Mouse (Mus musculus): ENCODE results near the gene Fgd3. TPM values are rescaled to one million over a fixed set of nuclear protein-coding genes. Genes with fewer than 3 reads are reported as not detected.

Fgd3 gene
- polyA plus RNA-seq, 1 experiment: 13.7 TPM

DNA sequence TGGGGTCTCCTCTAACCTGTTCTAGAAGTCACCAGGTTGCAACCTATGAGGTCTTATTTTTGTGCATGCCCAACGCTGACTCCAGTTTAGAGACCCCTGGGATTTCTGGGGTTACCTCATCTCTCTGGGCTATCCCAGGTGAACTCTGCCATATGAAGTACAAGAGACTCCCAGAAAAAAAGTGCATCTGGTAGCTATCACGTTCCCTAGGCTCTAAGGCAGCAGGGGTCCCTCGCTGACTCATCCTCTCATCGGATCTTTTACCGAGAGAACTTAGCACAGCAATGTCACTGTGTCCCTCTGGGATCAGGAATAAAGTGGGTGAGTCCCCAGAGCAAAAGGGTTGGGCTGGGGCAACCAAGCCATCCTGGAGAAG lies 105.0 kb downstream of the Fgd3 start:
- WGBS: 15% methylated on average over 5 of the region's 5 CpGs
- Histone ChIP-seq H3K27ac (ENCODE audit: insufficient read depth, low read length) (peak overlapping the region; percentile 51; the same call in 1 of the 2 replicates), H3K4me1 (ENCODE audit: control insufficient read depth, insufficient read depth, low read length) (peaks cover 23% of the 10 kb centered on the region), H3K27me3 (ENCODE audit: control insufficient read depth, insufficient read depth, low read length) (no peaks in the 10 kb centered on the region), H3K4me3 (replicated peaks; ENCODE audit: insufficient read depth, low read depth, low read length) (peak overlapping the region; percentile 88)
- TF ChIP-seq CTCF (IDR thresholded peaks at IDR 0.05; ENCODE audit: borderline replicate concordance, insufficient read depth, low read depth, low read length): no peak
- TF ChIP-seq POLR2A (IDR thresholded peaks at IDR 0.05; ENCODE audit: borderline replicate concordance, insufficient read depth, low read length): no peak
- no peak for DNase-seq

DNA sequence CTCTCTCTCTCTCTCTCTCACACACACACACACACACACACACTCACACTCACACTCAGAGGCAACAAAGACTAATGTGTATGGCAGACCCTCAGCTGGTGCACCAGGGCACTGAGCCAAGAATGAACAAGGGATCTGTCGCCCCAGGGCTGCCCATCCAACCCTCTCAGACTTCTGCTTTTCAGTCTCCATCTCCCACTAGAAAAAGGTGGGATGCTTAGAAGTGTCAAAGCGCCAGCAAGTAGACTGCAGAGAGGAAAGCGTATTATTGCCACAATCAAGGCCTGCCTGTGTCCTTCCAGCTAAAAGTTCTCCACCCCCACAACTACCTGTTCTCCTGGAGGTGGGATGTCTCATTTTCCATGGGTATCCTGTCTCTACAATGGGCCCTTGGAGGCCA lies 105.7 kb downstream of the Fgd3 start:
- 0 out of 2 replicates have a peak overlapping the region, but pooled peaks have one; percentile 31 for H3K27ac ChIP-seq (ENCODE audit: insufficient read depth, low read length)

DNA sequence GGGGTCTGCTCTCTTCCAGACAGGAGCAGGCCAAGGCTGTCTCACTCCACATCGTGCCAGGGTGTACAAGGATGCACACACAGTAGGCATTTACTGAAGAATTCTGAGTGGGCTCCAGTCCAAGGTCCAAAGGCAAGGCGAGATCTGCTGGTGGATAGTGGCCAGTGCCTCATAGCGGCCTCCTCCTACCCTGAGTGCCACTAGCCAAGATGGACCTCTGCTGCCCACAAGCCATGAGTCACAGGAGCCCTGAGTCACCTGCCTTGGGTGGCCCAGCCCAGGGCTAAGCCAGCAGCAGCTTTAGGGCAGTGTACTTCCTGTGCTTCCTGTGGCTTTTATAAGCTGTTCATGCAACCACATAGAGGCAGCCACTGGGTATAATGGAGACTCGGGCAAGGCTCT lies 106.6 kb downstream of the Fgd3 start:
- peak; percentile 79 to 89 for DNase-seq
- TF ChIP-seq POLR2A (IDR thresholded peaks at IDR 0.05; ENCODE audit: borderline replicate concordance, insufficient read depth, low read length) (no peak), CTCF (IDR thresholded peaks at IDR 0.05; ENCODE audit: borderline replicate concordance, insufficient read depth, low read depth, low read length) (no peak)
- Histone ChIP-seq H3K27me3 (ENCODE audit: control insufficient read depth, insufficient read depth, low read length) (no peaks in the 10 kb centered on the region), H3K4me1 (ENCODE audit: control insufficient read depth, insufficient read depth, low read length) (peaks cover 23% of the 10 kb centered on the region), H3K4me3 (replicated peaks; ENCODE audit: insufficient read depth, low read depth, low read length) (peak overlapping the region; percentile 4), H3K27ac (ENCODE audit: insufficient read depth, low read length) (peak overlapping the region; percentile 54)
- WGBS: 9% methylated on average over 4 of the region's 4 CpGs

More for the DNA sequence above, 105.7 kb downstream of the Fgd3 start:
- 75% methylated on average over 3 of the region's 3 CpGs for WGBS
- Histone ChIP-seq H3K27me3 (ENCODE audit: control insufficient read depth, insufficient read depth, low read length) (no peaks in the 10 kb centered on the region), H3K4me1 (ENCODE audit: control insufficient read depth, insufficient read depth, low read length) (peaks cover 23% of the 10 kb centered on the region), H3K4me3 (replicated peaks; ENCODE audit: insufficient read depth, low read depth, low read length) (peak overlapping the region; percentile 14)
- no peak for TF ChIP-seq CTCF (IDR thresholded peaks at IDR 0.05; ENCODE audit: borderline replicate concordance, insufficient read depth, low read depth, low read length)
- TF ChIP-seq POLR2A (IDR thresholded peaks at IDR 0.05; ENCODE audit: borderline replicate concordance, insufficient read depth, low read length): no peak
- no peak for DNase-seq

DNA sequence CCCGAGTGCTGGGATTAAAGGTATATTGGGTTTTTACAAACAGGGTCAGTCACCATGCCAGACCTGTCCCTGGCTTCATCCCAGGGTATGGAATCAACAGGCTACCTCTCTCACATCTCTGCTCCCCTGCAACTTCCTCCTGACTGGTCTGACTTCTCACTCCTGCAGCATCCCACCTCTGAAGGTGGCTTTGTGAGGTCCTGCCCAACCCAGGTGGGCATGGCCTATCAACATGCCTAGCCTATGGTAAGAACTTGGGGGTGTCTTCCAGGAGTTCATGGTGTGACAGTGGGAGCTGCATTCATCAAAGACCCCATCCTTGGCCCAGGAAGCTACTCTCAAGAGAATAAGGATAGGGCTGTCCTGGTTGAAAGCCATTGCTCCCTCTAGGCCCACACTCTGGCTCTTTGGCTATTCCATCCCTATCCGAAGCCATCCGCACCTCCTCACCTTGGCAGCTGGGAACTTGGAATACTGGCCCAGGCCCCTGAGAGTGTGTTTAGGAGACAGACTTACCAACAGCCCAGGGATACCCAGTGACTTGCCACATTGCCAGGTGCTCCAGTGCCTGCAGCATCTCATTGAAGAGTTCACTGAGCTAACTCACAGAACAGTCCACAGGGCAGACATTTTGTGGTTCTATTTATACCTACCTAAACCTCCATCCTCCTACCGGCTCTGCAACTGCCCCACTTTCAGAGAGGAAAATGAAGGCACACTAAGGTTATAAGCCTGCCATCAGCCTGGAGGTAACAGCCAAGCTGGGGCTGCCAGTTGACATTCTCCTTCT lies 107.2 kb downstream of the Fgd3 start:
- peak in 1 of 2 experiments; percentile 59 for DNase-seq
- Histone ChIP-seq H3K27ac (ENCODE audit: insufficient read depth, low read length) (peak overlapping the region; percentile 54), H3K4me1 (ENCODE audit: control insufficient read depth, insufficient read depth, low read length) (peaks cover 23% of the 10 kb centered on the region), H3K27me3 (ENCODE audit: control insufficient read depth, insufficient read depth, low read length) (no peaks in the 10 kb centered on the region), H3K4me3 (replicated peaks; ENCODE audit: insufficient read depth, low read depth, low read length) (no peak overlapping the region)
- WGBS: 64% methylated on average over 4 of the region's 4 CpGs
- TF ChIP-seq POLR2A (IDR thresholded peaks at IDR 0.05; ENCODE audit: borderline replicate concordance, insufficient read depth, low read length) (no peak), CTCF (IDR thresholded peaks at IDR 0.05; ENCODE audit: borderline replicate concordance, insufficient read depth, low read depth, low read length) (no peak)

Other genes starting within 250 kb of the Fgd3 start
- gene Wnk2, start 172.3 kb downstream of the Fgd3 start, polyA plus RNA-seq (2012; rRNA removed): 73.2 and 78.3 TPM in 2 replicates
- 87.5 and 91.1 TPM in 2 replicates for gene Ninj1, start 132.8 kb downstream of the Fgd3 start, polyA plus RNA-seq (2012; rRNA removed)
- 53.3 and 57.1 TPM in 2 replicates for gene Card19, start 104.3 kb downstream of the Fgd3 start, polyA plus RNA-seq (2012; rRNA removed)
- gene Susd3, start 71.6 kb downstream of the Fgd3 start, polyA plus RNA-seq (2012; rRNA removed): 1.1 and 1.2 TPM in 2 replicates
- 50.6 and 50.7 TPM in 2 replicates for gene Bicd2, start 21.3 kb upstream of the Fgd3 start, polyA plus RNA-seq (2012; rRNA removed)
- gene Ippk, start 100.9 kb upstream of the Fgd3 start, polyA plus RNA-seq (2012; rRNA removed): 11.3 and 12.8 TPM in 2 replicates
- gene Tes3-ps, start 173.0 kb upstream of the Fgd3 start, polyA plus RNA-seq (2012; rRNA removed): 0.39 and 0.40 TPM in 2 replicates
- gene Ecm2, start 184.5 kb upstream of the Fgd3 start, polyA plus RNA-seq (2012; rRNA removed): 4.3 and 5.1 TPM in 2 replicates
- gene Aspn, start 224.1 kb upstream of the Fgd3 start, polyA plus RNA-seq (2012; rRNA removed): 0.92 and 1.1 TPM in 2 replicates

All from cerebellum, adult 2 months (tissue).